Mouse (Mus musculus) monocyte, adult 5-6 weeks (primary cell): ENCODE measurements around the gene Mob1a. TPM values are rescaled to one million over a fixed set of nuclear protein-coding genes. Genes with fewer than 3 reads are reported as not detected.

Experiments used
- ATAC-seq: fragments of 153-309, 156-312 bp; replicated peaks from 2 replicates; pipeline ENCODE4 v1.8.0; 2017; ENCODE audit warnings: mild to moderate bottlenecking; ENCODE audit not compliant: low TSS enrichment, insufficient number of reproducible peaks, severe bottlenecking, poor library complexity, low FRiP score
- total RNA-seq: library from RNA; stranded (forward); fragments of 200-1000, 200-491, 200-594 nt; gene quantifications from 3 replicates; pipeline ENCODE4 v1.2.3, GENCODE M21; 2017

Gene Mob1a
- total RNA-seq, result 300 to 314 TPM (median 304 TPM) in 3 replicates

DNA sequence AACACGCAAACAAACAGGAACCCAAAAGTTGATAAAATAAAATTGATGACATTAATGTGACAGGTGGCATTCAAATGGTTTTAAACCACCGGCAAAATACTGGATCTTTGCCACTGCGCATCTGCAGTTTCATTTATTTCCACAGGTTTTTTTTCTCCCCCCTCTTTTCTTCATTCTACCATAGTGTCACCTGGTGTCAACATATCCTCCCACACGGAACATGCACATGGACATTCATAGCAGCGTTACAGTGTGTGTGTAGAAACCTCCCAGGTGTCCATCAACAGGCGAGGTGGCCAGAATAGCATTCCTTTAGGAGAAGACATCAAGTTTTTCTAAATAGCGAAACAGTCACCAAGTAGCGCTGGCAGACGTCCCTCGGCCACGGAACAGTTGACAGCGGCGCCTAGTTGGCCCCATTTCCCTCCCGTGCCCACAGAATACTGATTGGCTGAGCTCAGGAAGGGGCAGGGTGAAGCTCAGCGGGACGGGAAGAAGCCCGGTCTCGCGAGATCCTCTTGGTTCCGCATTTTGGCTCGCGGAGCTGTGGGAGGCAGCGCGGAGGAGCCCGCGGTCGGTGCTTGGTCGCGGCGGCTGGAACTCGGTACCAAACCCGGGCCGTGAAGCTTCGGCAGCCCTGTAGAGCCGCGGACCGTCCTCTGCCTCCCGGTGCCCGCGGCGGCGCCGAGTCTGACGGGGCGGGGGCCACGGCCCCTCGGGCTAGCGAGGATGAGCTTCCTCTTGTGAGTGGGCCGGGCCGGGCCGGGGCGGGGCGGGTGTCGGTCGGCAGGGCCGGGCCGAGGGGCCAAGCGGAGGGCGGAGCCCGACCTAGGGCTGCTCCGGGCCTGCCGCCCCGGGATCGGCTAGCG lies at the start of gene Mob1a, which contains the start of gene Mthfd2:
Gene Mob1a (plus strand): TSS at position 492 of the 869 bp plus-strand sequence.
Gene Mthfd2 (minus strand): TSS at position 384 of the 869 bp plus-strand sequence.
- peak; percentile 97 for ATAC-seq

GRCm38 (mm10) chr6:83277151-83277550 lies 48.7 kb upstream of the Mob1a start:
- no peak for ATAC-seq

DNA sequence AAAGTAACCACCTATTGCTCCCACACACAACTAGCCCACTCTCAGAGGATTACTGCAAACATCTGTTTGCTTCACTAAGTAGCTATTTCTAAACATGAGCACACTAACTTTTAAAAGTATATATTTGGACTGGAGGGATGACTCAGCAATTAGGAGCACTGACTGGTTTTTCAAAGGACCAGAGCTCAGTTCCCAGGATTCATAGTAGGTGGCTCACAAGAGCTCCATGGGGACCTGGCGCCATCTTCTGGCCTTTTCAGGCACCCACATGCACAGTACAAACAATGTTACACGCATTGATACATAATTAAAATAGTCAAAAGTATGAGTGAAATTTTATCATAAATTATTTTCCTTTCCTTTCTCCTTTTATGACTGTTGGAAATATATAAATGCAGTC lies 46.9 kb upstream of the Mob1a start:
- no peak for ATAC-seq

- ATAC-seq, result 0 out of 2 replicates have a peak, but pooled peaks have one; percentile 40
Measured at GRCm38 (mm10) chr6:83280256-83280955, 45.4 kb upstream of the Mob1a start.

DNA sequence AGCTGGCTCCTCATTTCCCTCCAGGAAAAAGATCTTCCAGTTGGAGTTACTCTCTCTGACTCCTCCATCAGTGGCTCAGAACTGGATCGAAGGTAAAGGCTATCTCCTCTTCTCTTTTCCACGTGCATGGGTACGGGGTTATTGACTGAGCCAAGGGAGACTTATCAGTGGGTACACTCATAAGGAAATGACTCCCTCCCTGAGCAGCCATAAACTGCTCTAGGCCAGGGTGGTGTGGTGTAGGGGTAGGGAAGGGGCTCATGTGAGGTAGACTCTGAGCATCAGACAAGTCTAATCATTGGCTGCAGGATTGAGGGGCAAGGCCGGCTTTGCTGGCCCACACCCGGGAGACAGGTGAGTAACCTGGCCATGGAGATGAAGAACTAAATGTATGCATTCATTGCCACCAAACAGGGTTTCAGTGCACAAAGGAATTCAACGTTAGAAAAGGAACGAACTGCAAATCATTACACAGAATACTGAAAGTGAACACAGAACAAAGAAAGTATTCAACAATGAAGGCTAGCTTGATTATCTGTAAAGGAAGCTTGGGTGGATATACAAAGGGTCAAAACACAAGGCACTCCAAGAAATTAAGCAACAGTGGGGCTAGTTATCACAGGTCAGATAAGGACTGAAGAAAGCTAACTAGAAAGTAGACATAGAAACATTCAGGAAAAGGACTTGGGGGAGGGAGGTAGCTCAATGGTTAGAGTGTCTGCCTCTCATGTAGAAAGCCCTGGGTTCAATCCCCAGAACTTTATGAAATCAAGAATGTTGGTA lies 25.2 kb upstream of the Mob1a start:
- ATAC-seq, result no peak

GRCm38 (mm10) chr6:83301294-83301693 lies 24.5 kb upstream of the Mob1a start:
- ATAC-seq, result no peak

GRCm38 (mm10) chr6:83302264-83302663 lies 23.6 kb upstream of the Mob1a start:
- no peak for ATAC-seq

DNA sequence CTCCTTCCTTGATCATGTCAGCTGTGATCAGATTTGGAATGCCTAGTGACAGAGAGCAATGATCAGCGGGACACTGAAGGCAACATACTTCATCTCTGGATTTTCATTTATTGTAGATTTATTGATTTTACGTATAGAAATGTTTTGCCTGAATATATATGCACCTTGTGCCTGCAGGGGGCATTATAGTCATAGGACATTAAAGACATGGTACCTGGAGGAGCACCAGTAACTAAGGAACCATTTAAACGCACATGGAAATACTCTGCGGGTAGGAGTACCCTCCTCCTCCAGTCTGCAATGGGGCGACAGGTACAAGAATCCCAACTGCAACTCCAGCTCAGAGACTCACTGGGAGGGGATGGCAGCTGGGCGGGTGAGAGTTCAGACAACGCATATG lies 16.8 kb upstream of the Mob1a start:
- ATAC-seq, result no peak

GRCm38 (mm10) chr6:83311206-83311605 lies 14.6 kb upstream of the Mob1a start:
- ATAC-seq, result peak; percentile 33; the same call in 1 of the 2 replicates

DNA sequence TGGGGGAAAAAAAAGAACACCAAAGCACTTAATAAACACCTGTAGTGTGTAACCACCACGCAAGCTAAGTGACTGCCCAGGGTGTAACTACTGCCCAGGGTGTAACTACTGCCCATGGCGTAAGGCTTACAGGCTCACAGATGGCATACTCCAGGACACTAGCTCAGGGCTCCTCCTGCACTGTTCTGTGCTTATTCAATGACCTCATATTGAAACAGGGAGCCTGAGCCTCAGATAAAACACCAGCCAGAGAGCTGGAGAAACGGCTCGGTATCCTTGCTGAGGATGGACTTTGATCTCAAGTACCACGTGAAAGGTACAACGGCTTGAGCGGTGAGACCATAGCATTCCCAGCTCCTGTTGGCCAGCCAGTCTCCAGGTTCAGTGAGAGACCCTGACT lies 13.8 kb upstream of the Mob1a start:
- no peak for ATAC-seq

DNA sequence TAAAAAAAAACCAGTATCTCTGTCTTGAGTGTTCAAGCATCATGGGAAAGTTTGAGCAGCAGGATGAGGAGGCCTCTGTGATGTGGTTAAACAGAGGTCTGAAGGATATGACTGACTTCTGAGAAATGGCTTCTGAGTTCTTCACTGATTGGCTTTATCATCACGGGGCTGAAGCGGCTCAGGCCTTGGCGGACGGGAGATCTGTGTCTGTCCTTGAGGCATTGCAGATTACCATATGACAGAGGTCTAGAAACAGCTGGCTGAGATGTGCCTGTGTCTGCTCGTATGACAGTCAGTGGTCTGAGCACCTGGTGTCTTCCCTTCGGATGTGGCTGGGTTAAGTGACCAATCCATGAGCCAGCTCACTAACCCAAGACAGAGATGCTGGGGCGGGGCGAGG lies 13.3 kb upstream of the Mob1a start:
- ATAC-seq, result no peak

DNA sequence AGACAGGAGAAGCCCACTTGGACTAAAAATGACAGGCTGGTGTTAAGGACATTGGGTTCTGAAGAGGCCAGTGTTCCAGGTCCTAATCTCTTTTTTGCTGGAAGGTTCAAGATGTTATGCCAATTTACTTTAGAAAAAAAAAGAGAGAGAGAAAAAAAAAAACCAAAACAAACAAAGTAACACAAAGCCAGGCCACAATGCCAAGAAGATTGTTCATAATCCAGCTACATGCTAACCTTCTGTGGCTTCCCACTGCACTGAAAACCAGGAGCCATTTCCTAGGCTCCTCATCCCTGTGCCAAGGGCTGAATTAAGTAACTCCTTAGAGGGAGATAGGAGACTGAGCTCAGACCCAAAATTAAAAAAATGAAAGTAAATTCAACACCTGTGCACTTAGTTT lies 10.5 kb upstream of the Mob1a start:
- ATAC-seq, result no peak

DNA sequence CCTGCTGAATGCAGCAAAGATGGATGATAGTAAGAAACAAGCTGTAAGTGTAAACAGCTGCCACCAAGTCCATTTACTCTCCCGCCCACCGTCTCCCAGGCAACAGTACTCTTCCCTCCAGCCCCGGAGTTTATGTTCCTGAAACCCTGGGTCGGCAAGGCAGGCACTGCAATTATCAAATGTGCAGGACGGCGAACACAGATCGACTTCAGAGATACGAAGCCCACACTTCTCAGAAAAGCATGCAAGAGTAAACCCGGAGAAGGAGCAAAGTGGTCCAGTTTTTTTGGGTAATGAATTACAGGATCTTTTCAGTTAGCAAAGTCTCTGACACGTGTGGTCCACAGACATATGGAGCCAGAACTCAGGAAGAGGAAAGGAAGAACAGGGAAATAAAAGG lies 9.8 kb upstream of the Mob1a start:
- ATAC-seq, result no peak

GRCm38 (mm10) chr6:83317108-83317741 lies 8.6 kb upstream of the Mob1a start:
- peak; percentile 92 for ATAC-seq

- no peak for ATAC-seq
Measured at GRCm38 (mm10) chr6:83321927-83322326, 3.9 kb upstream of the Mob1a start.

GRCm38 (mm10) chr6:83322794-83323193 lies 3.0 kb upstream of the Mob1a start:
- ATAC-seq, result no peak

DNA sequence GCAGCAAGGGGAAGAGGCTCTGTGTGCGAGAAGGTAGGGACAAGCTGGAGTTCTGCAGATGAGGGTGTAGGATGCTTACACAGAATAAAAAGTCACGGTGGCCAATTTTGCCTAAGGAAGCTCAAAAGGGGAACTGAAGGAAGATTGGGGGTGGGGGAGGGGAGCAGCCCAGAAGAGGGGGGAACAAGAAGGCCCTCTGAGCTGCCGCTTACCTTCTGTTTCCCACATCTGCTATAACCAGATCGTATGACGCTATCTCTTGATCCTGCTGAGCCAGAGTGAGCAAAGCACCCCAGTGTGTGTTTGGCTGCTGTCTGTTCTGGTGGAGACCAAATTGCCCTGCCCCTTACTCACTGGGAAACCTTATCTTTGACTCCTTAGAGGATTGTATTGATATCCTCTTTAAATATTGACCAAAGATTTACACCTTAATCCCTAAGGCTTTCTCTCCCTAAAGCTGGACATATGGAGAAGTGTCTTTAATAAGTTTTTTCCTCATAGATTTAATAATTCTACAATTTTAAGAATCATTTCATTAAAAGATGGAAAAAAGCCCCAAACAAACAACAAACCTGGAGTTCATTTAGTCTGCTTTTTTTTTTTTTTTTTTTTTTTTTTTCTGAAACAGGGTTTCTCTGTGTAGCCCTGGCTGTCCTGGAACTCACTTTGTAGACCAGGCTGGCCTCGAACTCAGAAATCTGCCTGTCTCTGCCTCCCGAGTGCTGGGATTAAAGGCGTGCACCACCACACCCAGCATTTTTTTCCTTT lies 2.0 kb upstream of the Mob1a start:
- 0 out of 2 replicates have a peak, but pooled peaks have one; percentile 10 for ATAC-seq

GRCm38 (mm10) chr6:83326394-83326736 lies 549 bp downstream of the Mob1a start:
- ATAC-seq, result no peak
